Mouse (Mus musculus): ENCODE measurements around the gene Gli1.

DNA sequence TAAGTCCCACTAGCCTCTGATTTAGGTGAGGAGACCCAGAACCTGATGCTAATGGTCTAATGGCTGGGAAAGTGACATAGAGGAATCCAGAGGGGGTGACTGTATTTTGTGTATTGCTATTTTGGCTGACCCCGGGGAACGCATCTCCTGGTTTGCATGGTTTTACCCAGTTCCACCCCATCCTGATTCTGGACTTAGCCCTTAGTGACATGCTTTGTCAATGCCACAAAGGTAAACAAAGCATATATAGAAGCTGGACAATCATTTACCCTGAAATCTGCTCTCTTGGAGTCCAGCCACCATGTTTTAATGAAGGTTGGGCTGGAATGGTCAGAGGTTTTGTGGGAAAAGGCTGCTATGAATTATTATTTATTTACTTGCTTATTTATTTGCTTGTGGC, 26.5 kb upstream of the Gli1 start:
- no peak for TF ChIP-seq POLR2A (IDR thresholded peaks at IDR 0.05; ENCODE audit: insufficient read depth, low read depth, low read length)
- no peak for TF ChIP-seq CTCF (IDR thresholded peaks at IDR 0.05)

Measured in heart, adult 2 months (tissue).